Mouse (Mus musculus) kidney, embryonic 16.5 days (tissue): Measurements from ENCODE around the gene Gm17657. TPM values are rescaled to one million over a fixed set of nuclear protein-coding genes. Genes with fewer than 3 reads are reported as not detected.

Experiments used
- ATAC-seq: fragments of 200-750 bp; cut with Nextera tagmentation; 2 replicates; pipeline ENCODE4 v1.8.0; 2017; ENCODE audit warnings: moderate TSS enrichment; ENCODE audit not compliant: low FRiP score, low TSS enrichment
- H3K27ac ChIP-seq: fragments of 300-500 bp; sonication (generic); 2 replicates; pipeline ENCODE4 v1.5.1; 2014; ENCODE audit warnings: low read length
- H3K27me3 ChIP-seq: fragments of 300-500 bp; sonication (generic); 2 replicates; pipeline ENCODE4 v1.6.1; 2014; ENCODE audit warnings: low read length, control low read depth, mixed read lengths; ENCODE audit not compliant: insufficient read depth
- H3K36me3 ChIP-seq: fragments of 300-500 bp; sonication (generic); 2 replicates; pipeline ENCODE4 v1.6.1; 2014; ENCODE audit warnings: low read length, control low read depth, mixed read lengths; ENCODE audit not compliant: insufficient read depth
- H3K4me1 ChIP-seq: fragments of 300-500 bp; sonication (generic); 2 replicates; pipeline ENCODE4 v1.6.1; 2014; ENCODE audit warnings: low read length, control low read depth, mixed read lengths; ENCODE audit not compliant: insufficient read depth
- H3K4me2 ChIP-seq: fragments of 300-500 bp; sonication (generic); replicated peaks from 2 replicates; pipeline ENCODE4 v1.6.1; 2014; ENCODE audit warnings: low read depth, low read length
- H3K4me3 ChIP-seq: fragments of 300-500 bp; sonication (generic); 2 replicates; pipeline ENCODE4 v1.5.1; 2014; ENCODE audit warnings: mild to moderate bottlenecking, low read length
- H3K9ac ChIP-seq: fragments of 300-500 bp; sonication (generic); replicated peaks from 2 replicates; pipeline ENCODE4 v1.6.1; 2014; ENCODE audit warnings: low read length
- H3K9me3 ChIP-seq: fragments of 300-500 bp; sonication (generic); 2 replicates; pipeline ENCODE4 v1.6.1; 2016; ENCODE audit warnings: low read length, control low read depth
- WGBS: fragments of 180-500 bp; shearing (Covaris S2); extraction: QIAGEN DNeasy Blood & Tissue Kit; methylation state at CpG from one replicate; pipeline ENCODE4 v1.1.7; 2014; 5-methylcytosine and 5-hydroxymethylcytosine counted together
- polyA plus RNA-seq: library from polyadenylated mRNA; unstranded; fragments of >200 nt; fragmentation: Nextera tagmentation; extraction: Ambion mirVana; gene quantifications from 2 replicates; pipeline ENCODE4 v1.2.1, GENCODE M21; 2015

Gm17657 gene
- polyA plus RNA-seq, 1 experiment from 2014 or later = not detected

- peak overlapping the region; percentile 96 for H3K4me2 ChIP-seq
- 30% methylated on average over 6 of the region's 6 CpGs for WGBS
- H3K4me1 ChIP-seq = peaks cover 24% of the 10 kb centered on the region
- H3K36me3 ChIP-seq = no peaks in the 10 kb centered on the region
- ATAC-seq = no peak
- H3K9ac ChIP-seq = no peak overlapping the region
- H3K9me3 ChIP-seq = no peaks in the 10 kb centered on the region
- H3K27me3 ChIP-seq = no peaks in the 10 kb centered on the region
- H3K4me3 ChIP-seq = peak overlapping the region; percentile 98; the same call in 1 of the 2 replicates
- peak overlapping the region; percentile 50; the same call in 1 of the 2 replicates for H3K27ac ChIP-seq
Measured at GRCm38 (mm10) chr17:29551019-29551418, 1.6 kb upstream of the Gm17657 start.

GRCm38 (mm10) chr17:29548994-29549393, 444 bp downstream of the Gm17657 start:
- no peak overlapping the region for H3K27ac ChIP-seq
- H3K9me3 ChIP-seq = no peaks in the 10 kb centered on the region
- H3K36me3 ChIP-seq = no peaks in the 10 kb centered on the region
- H3K27me3 ChIP-seq = no peaks in the 10 kb centered on the region
- peaks cover 24% of the 10 kb centered on the region for H3K4me1 ChIP-seq
- 48% methylated on average over 8 of the region's 8 CpGs for WGBS
- H3K4me2 ChIP-seq = peak overlapping the region; percentile 96
- H3K9ac ChIP-seq = no peak overlapping the region
- no peak; the same call in 1 of the 2 replicates for ATAC-seq
- peak overlapping the region; percentile 98 for H3K4me3 ChIP-seq

- peaks cover 24% of the 10 kb centered on the region for H3K4me1 ChIP-seq
- no peak overlapping the region for H3K27ac ChIP-seq
- no peaks in the 10 kb centered on the region for H3K36me3 ChIP-seq
- H3K4me2 ChIP-seq = no peak overlapping the region
- H3K27me3 ChIP-seq = no peaks in the 10 kb centered on the region
- no peak for ATAC-seq
- WGBS = 60% methylated on average over 3 of the region's 3 CpGs
- H3K9me3 ChIP-seq = no peaks in the 10 kb centered on the region
- H3K9ac ChIP-seq = no peak overlapping the region
- no peak overlapping the region for H3K4me3 ChIP-seq
Measured at GRCm38 (mm10) chr17:29548494-29548893, 944 bp downstream of the Gm17657 start.

- Histone ChIP-seq H3K9ac (no peak overlapping the region), H3K9me3 (no peaks in the 10 kb centered on the region), H3K4me1 (peaks cover 7% of the 10 kb centered on the region), H3K4me3 (no peak overlapping the region), H3K4me2 (no peak overlapping the region), H3K27ac (no peak overlapping the region), H3K36me3 (no peaks in the 10 kb centered on the region), H3K27me3 (no peaks in the 10 kb centered on the region)
- ATAC-seq = no peak
- WGBS = 82% methylated on average over 5 of the region's 5 CpGs
Measured at GRCm38 (mm10) chr17:29545241-29545640, 4.2 kb downstream of the Gm17657 start.

GRCm38 (mm10) chr17:29544064-29544463, 5.4 kb downstream of the Gm17657 start:
- no peak overlapping the region for H3K4me3 ChIP-seq
- H3K9me3 ChIP-seq = no peaks in the 10 kb centered on the region
- no peak overlapping the region for H3K4me2 ChIP-seq
- H3K27ac ChIP-seq = no peak overlapping the region
- no peak for ATAC-seq
- no peak overlapping the region for H3K9ac ChIP-seq
- no peaks in the 10 kb centered on the region for H3K36me3 ChIP-seq
- H3K27me3 ChIP-seq = no peaks in the 10 kb centered on the region
- 85% methylated on average over 2 of the region's 2 CpGs for WGBS
- 0 out of 2 replicates have a peak, but pooled peaks cover 4% of the 10 kb centered on the region for H3K4me1 ChIP-seq

- Histone ChIP-seq H3K4me3 (no peak overlapping the region), H3K27me3 (no peaks in the 10 kb centered on the region), H3K27ac (no peak overlapping the region), H3K4me1 (0 out of 2 replicates have a peak, but pooled peaks cover 4% of the 10 kb centered on the region), H3K9ac (no peak overlapping the region), H3K36me3 (no peaks in the 10 kb centered on the region), H3K4me2 (no peak overlapping the region), H3K9me3 (no peaks in the 10 kb centered on the region)
- no peak for ATAC-seq
- 82% methylated on average over 19 of the region's 19 CpGs for WGBS
Measured at GRCm38 (mm10) chr17:29542831-29543690, 6.4 kb downstream of the Gm17657 start.

- no peak overlapping the region for H3K9ac ChIP-seq
- H3K4me3 ChIP-seq = no peak overlapping the region
- no peak overlapping the region for H3K4me2 ChIP-seq
- 38% methylated on average over 14 of the region's 14 CpGs for WGBS
- ATAC-seq = peak; percentile 85
- H3K4me1 ChIP-seq = 0 out of 2 replicates have a peak, but pooled peaks cover 4% of the 10 kb centered on the region
- H3K9me3 ChIP-seq = no peaks in the 10 kb centered on the region
- peak overlapping the region; percentile 29; the same call in 1 of the 2 replicates for H3K27ac ChIP-seq
- H3K36me3 ChIP-seq = no peaks in the 10 kb centered on the region
- no peaks in the 10 kb centered on the region for H3K27me3 ChIP-seq
Measured at GRCm38 (mm10) chr17:29541419-29541818, 8.0 kb downstream of the Gm17657 start.

- no peak overlapping the region for H3K4me2 ChIP-seq
- H3K4me3 ChIP-seq = no peak overlapping the region
- no peak overlapping the region for H3K9ac ChIP-seq
- WGBS = 75% methylated on average over 8 of the region's 8 CpGs
- H3K9me3 ChIP-seq = no peaks in the 10 kb centered on the region
- no peaks in the 10 kb centered on the region for H3K36me3 ChIP-seq
- H3K27me3 ChIP-seq = no peaks in the 10 kb centered on the region
- no peak overlapping the region for H3K27ac ChIP-seq
- no peak for ATAC-seq
- 0 out of 2 replicates have a peak, but pooled peaks cover 4% of the 10 kb centered on the region for H3K4me1 ChIP-seq
Measured at GRCm38 (mm10) chr17:29540426-29540825, 9.0 kb downstream of the Gm17657 start.

- Histone ChIP-seq H3K4me1 (peaks cover 6% of the 10 kb centered on the region; the same call in 1 of the 2 replicates), H3K27me3 (no peaks in the 10 kb centered on the region), H3K9me3 (no peaks in the 10 kb centered on the region), H3K36me3 (no peaks in the 10 kb centered on the region), H3K4me2 (no peak overlapping the region), H3K9ac (no peak overlapping the region), H3K4me3 (no peak overlapping the region), H3K27ac (no peak overlapping the region)
- no peak for ATAC-seq
- WGBS = 88% methylated on average over 11 of the region's 11 CpGs
Measured at GRCm38 (mm10) chr17:29533866-29534265, 15.6 kb downstream of the Gm17657 start.
